Mouse (Mus musculus) MEL (cell line): ENCODE measurements around the gene Fmod. TPM values are rescaled to one million over a fixed set of nuclear protein-coding genes. Genes with fewer than 3 reads are reported as not detected.
A peak's percentile ranks its signal among the peaks of the same experiment; 100 is the strongest.

Experiments
- DNase-seq: peaks from one replicate; pipeline ENCODE4 v3.0.0; 2011; ENCODE audit warnings: low read depth, low spot score
- H3K27ac ChIP-seq: 2 replicates; pipeline ENCODE4 v1.5.1; 2012; ENCODE audit warnings: low read depth, mild to moderate bottlenecking, control low read depth, low read length, moderate library complexity; ENCODE audit not compliant: control insufficient read depth
- H3K27me3 ChIP-seq, 2 experiments: fragments of 150-350 bp in 1 of 2; sonication (generic) in 1 of 2; 2 replicates each; pipeline ENCODE4 v1.6.1; 2012; ENCODE audit warnings: low read length in 2 of 2, mild to moderate bottlenecking in 2 of 2, improper control_type of control experiment in 1 of 2, moderate library complexity in 1 of 2; ENCODE audit not compliant: insufficient read depth in 2 of 2, control insufficient read depth in 1 of 2
- H3K36me3 ChIP-seq, 2 experiments: 2 replicates each; pipeline ENCODE4 v1.6.1; 2012 to 2014; ENCODE audit warnings: low read length in 2 of 2, improper control_type of control experiment in 1 of 2, inconsistent platforms in 1 of 2, mild to moderate bottlenecking in 1 of 2; ENCODE audit not compliant: insufficient read depth in 2 of 2, control insufficient read depth in 1 of 2
- H3K4me1 ChIP-seq, 2 experiments: fragments of 150-350 bp in 1 of 2; sonication (generic) in 1 of 2; 2 replicates each; pipeline ENCODE4 v1.6.1; 2012; ENCODE audit warnings: low read length in 2 of 2, improper control_type of control experiment in 1 of 2, mild to moderate bottlenecking in 1 of 2; ENCODE audit not compliant: insufficient read depth in 2 of 2, control insufficient read depth in 1 of 2
- H3K4me3 ChIP-seq, 2 experiments: fragments of 150-350 bp in 1 of 2; sonication (generic) in 1 of 2; 2 replicates each; pipeline ENCODE4 v1.5.1; 2012; ENCODE audit warnings: low read depth in 2 of 2, low read length in 2 of 2, mild to moderate bottlenecking in 2 of 2, moderate library complexity in 2 of 2, control low read depth in 1 of 2, improper control_type of control experiment in 1 of 2; ENCODE audit not compliant: control insufficient read depth in 1 of 2, insufficient read depth in 1 of 2
- H3K79me2 ChIP-seq: 2 replicates; pipeline ENCODE4 v1.6.1; 2012; ENCODE audit warnings: mild to moderate bottlenecking, low read length, moderate library complexity; ENCODE audit not compliant: control insufficient read depth, poor library complexity, insufficient read depth
- H3K9ac ChIP-seq: 2 replicates; pipeline ENCODE4 v1.6.1; 2012; ENCODE audit warnings: low read depth, mild to moderate bottlenecking, control low read depth, low read length, moderate library complexity; ENCODE audit not compliant: control insufficient read depth, poor library complexity, severe bottlenecking
- H3K9me3 ChIP-seq: fragments of 150-350 bp; sonication (generic); replicated peaks from 2 replicates; pipeline ENCODE4 v1.6.1; 2012; ENCODE audit warnings: mild to moderate bottlenecking, low read length, improper control_type of control experiment, moderate library complexity; ENCODE audit not compliant: insufficient read depth
- BHLHE40 ChIP-seq: IDR thresholded peaks from 2 replicates; pipeline ENCODE4 v1.6.1; 2012; ENCODE audit warnings: low read depth, mild to moderate bottlenecking, inconsistent platforms, low read length, improper control_type of control experiment, borderline replicate concordance
- CHD2 ChIP-seq: IDR thresholded peaks from 2 replicates; pipeline ENCODE4 v1.6.1; 2011; ENCODE audit warnings: low read length, improper control_type of control experiment
- CTCF ChIP-seq, 3 experiments: IDR thresholded peaks in 2 of 3; conservative IDR thresholded peaks in 1 of 3; 2 replicates each; pipeline ENCODE4 v1.5.1; 2011 to 2012; ENCODE audit warnings: low read length in 3 of 3, low read depth in 2 of 3, mild to moderate bottlenecking in 2 of 3, improper control_type of control experiment in 1 of 3, inconsistent platforms in 1 of 3, mixed read lengths in 1 of 3, moderate library complexity in 1 of 3; ENCODE audit not compliant: control insufficient read depth in 1 of 3, insufficient read depth in 1 of 3, poor library complexity in 1 of 3, severe bottlenecking in 1 of 3
- HCFC1 ChIP-seq: IDR thresholded peaks from 2 replicates; pipeline ENCODE4 v1.6.1; 2012; ENCODE audit warnings: low read depth, mild to moderate bottlenecking, inconsistent platforms, low read length, improper control_type of control experiment, moderate library complexity
- JUND ChIP-seq: IDR thresholded peaks from 2 replicates; pipeline ENCODE4 v1.6.1; 2011; ENCODE audit warnings: low read depth, mild to moderate bottlenecking, improper control_type of control experiment, low read length
- MAFK ChIP-seq: IDR thresholded peaks from 2 replicates; pipeline ENCODE4 v1.6.1; 2011; ENCODE audit warnings: low read depth, mild to moderate bottlenecking, low read length, improper control_type of control experiment, borderline replicate concordance
- MAX ChIP-seq: IDR thresholded peaks from 2 replicates; pipeline ENCODE4 v1.6.1; 2011; ENCODE audit warnings: low read length, improper control_type of control experiment
- MAZ ChIP-seq: IDR thresholded peaks from 2 replicates; pipeline ENCODE4 v1.6.1; 2012; ENCODE audit warnings: low read depth, mild to moderate bottlenecking, inconsistent platforms, low read length, improper control_type of control experiment
- MXI1 ChIP-seq: IDR thresholded peaks from 2 replicates; pipeline ENCODE4 v1.6.1; 2011; ENCODE audit warnings: mild to moderate bottlenecking, low read depth, low read length, improper control_type of control experiment
- NELFE ChIP-seq: IDR thresholded peaks from 2 replicates; pipeline ENCODE4 v1.6.1; 2011; ENCODE audit warnings: low read depth, low read length, improper control_type of control experiment
- POLR2AphosphoS2 ChIP-seq: IDR thresholded peaks from 2 replicates; pipeline ENCODE4 v1.6.1; 2011; ENCODE audit warnings: low read length, improper control_type of control experiment
- POLR2AphosphoS5 ChIP-seq: IDR thresholded peaks from 2 replicates; pipeline ENCODE4 v1.6.1; 2012; ENCODE audit warnings: low read depth, borderline replicate concordance, mild to moderate bottlenecking, inconsistent platforms, low read length, moderate library complexity, mixed read lengths
- RAD21 ChIP-seq: IDR thresholded peaks from 2 replicates; pipeline ENCODE4 v1.6.1; 2011; ENCODE audit warnings: mild to moderate bottlenecking, low read depth, low read length, improper control_type of control experiment
- SMC3 ChIP-seq: IDR thresholded peaks from 2 replicates; pipeline ENCODE4 v1.6.1; 2011; ENCODE audit warnings: low read depth, low read length, improper control_type of control experiment
- TAL1 ChIP-seq: IDR thresholded peaks from 2 replicates; pipeline ENCODE4 v1.6.1; 2012; ENCODE audit warnings: mild to moderate bottlenecking, inconsistent platforms, low read length, moderate library complexity, mixed read lengths
- TCF12 ChIP-seq: IDR thresholded peaks from 2 replicates; pipeline ENCODE4 v1.6.1; 2014; ENCODE audit warnings: low read depth, mild to moderate bottlenecking, inconsistent platforms, low read length, improper control_type of control experiment, moderate library complexity
- USF1 ChIP-seq: IDR thresholded peaks from 2 replicates; pipeline ENCODE4 v1.6.1; 2014; ENCODE audit warnings: low read depth, mild to moderate bottlenecking, inconsistent platforms, low read length, improper control_type of control experiment, moderate library complexity
- ZC3H11A ChIP-seq: IDR thresholded peaks from 2 replicates; pipeline ENCODE4 v1.6.1; 2012; ENCODE audit warnings: low read depth, mild to moderate bottlenecking, inconsistent platforms, low read length, improper control_type of control experiment
- ZMIZ1 ChIP-seq: IDR thresholded peaks from 2 replicates; pipeline ENCODE4 v1.6.1; 2012; ENCODE audit warnings: low read depth, mild to moderate bottlenecking, inconsistent platforms, low read length, improper control_type of control experiment, moderate library complexity
- ZNF384 ChIP-seq: IDR thresholded peaks from 2 replicates; pipeline ENCODE4 v1.6.1; 2012; ENCODE audit warnings: low read depth, mild to moderate bottlenecking, inconsistent platforms, low read length, improper control_type of control experiment
- polyA plus RNA-seq, 2 experiments: library from polyadenylated mRNA; stranded (reverse) in 1 of 2; unstranded in 1 of 2; fragments of >175 nt in 1 of 2; fragments of >200 nt in 1 of 2; gene quantifications; 2 replicates each; pipeline versions ENCODE4 v1.2.1 to v1.2.4; 2012; ENCODE audit warnings: low replicate concordance in 2 of 2, low read depth in 1 of 2; ENCODE audit not compliant: insufficient read length in 2 of 2, insufficient read depth in 1 of 2, missing spikeins in 1 of 2
- total RNA-seq: library from RNA; depleted of rRNA; stranded (reverse); fragments of 300-350 nt; gene quantifications from 2 replicates; pipeline ENCODE4 v1.2.3, GENCODE M21; 2012

The Fmod gene
- total and polyA plus RNA-seq, 3 experiments, result not detected

DNA sequence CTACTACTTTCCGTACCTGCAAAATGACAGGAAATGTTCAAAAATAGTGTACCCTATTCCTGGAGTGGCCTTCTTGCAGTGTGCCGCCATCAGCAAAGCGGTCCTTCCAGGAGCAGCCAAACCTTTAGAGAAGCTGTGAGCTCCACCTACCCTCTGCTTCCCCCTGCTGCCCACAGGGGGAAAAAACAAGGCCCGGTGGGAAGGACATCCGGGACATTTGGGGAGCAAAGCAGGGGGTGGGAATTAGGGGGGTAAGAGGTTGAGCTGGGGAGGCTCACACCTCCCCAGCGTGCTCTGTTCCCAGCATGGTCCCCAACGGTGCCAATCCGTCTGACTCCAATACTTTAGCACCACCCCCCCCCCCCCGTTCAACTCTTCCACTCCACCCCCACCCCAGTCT is 8.9 kb downstream of the Fmod start:
- Histone ChIP-seq H3K4me3 (no peak overlapping the region), H3K4me1 (no peaks in the 10 kb centered on the region), H3K9ac (no peak overlapping the region), H3K36me3 (no peaks in the 10 kb centered on the region), H3K27ac (no peak overlapping the region), H3K9me3 (no peaks in the 10 kb centered on the region), H3K27me3 (peaks cover 4 to 6% of the 10 kb centered on the region in 2 experiments; a peak in 3 of 4 replicates), H3K79me2 (no peaks in the 10 kb centered on the region)
- TF ChIP-seq USF1 (no peak), ZC3H11A (peak; percentile 69), RAD21 (peak; percentile 80), POLR2AphosphoS2 (no peak), SMC3 (peak; percentile 89), CTCF (IDR thresholded peaks at IDR 0.05 in 2 of 3, conservative IDR thresholded peaks at IDR 0.05 in 1 of 3; ENCODE audit: control insufficient read depth in 1 of 3, insufficient read depth in 1 of 3, low read depth in 2 of 3, low read length in 3 of 3, poor library complexity in 1 of 3, severe bottlenecking in 1 of 3) (peak; percentile 62 to 80 (median 78))
- DNase-seq, result peak; percentile 60

DNA sequence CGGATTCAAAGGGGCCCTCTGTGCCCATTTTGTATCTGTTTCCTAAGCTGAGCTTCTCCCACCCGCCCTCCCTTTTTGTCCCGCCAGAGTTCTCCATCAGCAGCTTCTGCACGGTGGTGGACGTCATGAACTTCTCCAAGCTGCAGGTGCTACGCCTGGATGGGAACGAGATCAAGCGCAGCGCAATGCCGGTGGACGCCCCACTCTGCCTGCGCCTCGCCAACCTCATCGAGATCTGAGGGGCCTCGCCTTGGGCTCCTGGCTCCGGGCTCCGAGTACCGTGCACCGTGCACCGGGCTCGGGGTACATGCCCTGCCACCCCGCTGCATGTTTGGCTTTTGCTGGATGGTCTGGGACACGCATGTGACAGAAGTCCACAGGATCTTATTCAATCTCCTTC is 9.3 kb downstream of the Fmod start:
- peaks cover 4 to 7% of the 10 kb centered on the region in 2 experiments; a peak in 3 of 4 replicates for H3K27me3 ChIP-seq
- no peak overlapping the region for H3K9ac ChIP-seq

DNA sequence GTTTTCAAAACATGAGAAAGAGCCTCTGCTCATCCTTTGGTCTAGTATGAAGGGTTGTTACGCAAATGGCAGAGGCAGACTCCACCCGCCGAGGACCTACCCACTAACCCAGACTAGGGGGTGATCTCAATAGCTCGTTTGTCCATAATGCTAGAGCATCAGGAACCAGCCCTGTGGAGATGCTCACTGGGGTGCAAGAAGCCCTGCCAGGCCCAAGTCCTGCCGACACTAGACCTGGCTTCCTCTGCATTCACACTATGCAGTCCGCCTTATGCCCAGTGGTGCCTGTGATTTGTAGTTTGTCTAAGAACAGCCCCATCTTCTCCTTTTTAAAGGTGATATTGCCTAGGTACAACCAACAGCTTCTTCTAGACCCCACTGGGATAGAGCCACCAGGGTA is 10.4 kb downstream of the Fmod start:
- no peak for DNase-seq
- Histone ChIP-seq H3K27me3 (peaks cover 3 to 7% of the 10 kb centered on the region in 2 experiments; a peak in 3 of 4 replicates), H3K36me3 (no peaks in the 10 kb centered on the region), H3K9me3 (no peaks in the 10 kb centered on the region), H3K27ac (no peak overlapping the region), H3K9ac (no peak overlapping the region), H3K79me2 (no peaks in the 10 kb centered on the region), H3K4me1 (no peaks in the 10 kb centered on the region), H3K4me3 (no peak overlapping the region)
- TF ChIP-seq POLR2AphosphoS5 (no peak), ZMIZ1 (no peak), MXI1 (no peak)

More for the DNA sequence above, 9.3 kb downstream of the Fmod start:
- Histone ChIP-seq H3K4me3 (no peak overlapping the region), H3K27ac (no peak overlapping the region), H3K36me3 (no peaks in the 10 kb centered on the region), H3K9me3 (no peaks in the 10 kb centered on the region), H3K4me1 (no peaks in the 10 kb centered on the region), H3K79me2 (no peaks in the 10 kb centered on the region)
- DNase-seq, result no peak
- TF ChIP-seq ZNF384 (no peak), MAFK (no peak), BHLHE40 (no peak), CTCF (IDR thresholded peaks at IDR 0.05 in 2 of 3, conservative IDR thresholded peaks at IDR 0.05 in 1 of 3; ENCODE audit: control insufficient read depth in 1 of 3, insufficient read depth in 1 of 3, low read depth in 2 of 3, low read length in 3 of 3, poor library complexity in 1 of 3, severe bottlenecking in 1 of 3) (no peak), JUND (no peak), CHD2 (no peak), MAX (no peak), MAZ (no peak), SMC3 (no peak), HCFC1 (no peak), ZMIZ1 (no peak), TCF12 (no peak), NELFE (no peak), TAL1 (no peak)
